Mouse (Mus musculus): ENCODE results near the gene Olfr314.
"Not testable (repeated sequence)": the region's sequence is repeated elsewhere in the genome, so short reads cannot be mapped to it uniquely, and the experiment has no call there.

The Olfr314 gene

DNA sequence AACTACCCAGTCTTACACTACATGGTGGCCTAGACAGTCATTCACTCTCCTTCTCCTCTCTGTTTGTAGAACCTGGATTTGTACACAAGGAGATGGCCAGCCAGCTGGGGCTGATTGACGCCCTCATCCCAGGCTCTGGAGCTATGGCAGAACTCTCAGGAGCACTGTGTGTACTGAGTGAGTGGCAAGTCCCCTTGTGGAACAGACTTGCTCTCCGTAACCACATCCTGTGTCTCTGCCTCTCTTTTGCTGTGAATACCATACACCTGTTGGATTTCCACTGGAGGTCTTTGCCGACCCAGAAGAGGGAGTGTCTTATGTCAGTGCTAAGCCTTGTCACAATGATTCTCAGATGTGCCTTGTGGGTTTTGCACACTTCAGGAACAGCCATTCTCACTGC lies 49.8 kb downstream of the Olfr314 start:
- not testable (repeated sequence) for DNase-seq (ENCODE audit: low spot score in 2 of 2)
